Mouse (Mus musculus): ENCODE results near the gene Gm20388.

- TF ChIP-seq CTCF (IDR thresholded peaks at IDR 0.05; ENCODE audit: low read depth) (no peak), EP300 (IDR thresholded peaks at IDR 0.05; ENCODE audit: low read depth) (no peak)
Measured at GRCm38 (mm10) chr8:122112264-122112965, 2201.8 kb downstream of the Gm20388 start.

Data from liver, embryonic 14.5 days (tissue).